Mouse (Mus musculus) lung, embryonic 16.5 days (tissue): Measurements from ENCODE around the gene Casc3. TPM values are rescaled to one million over a fixed set of nuclear protein-coding genes. Genes with fewer than 3 reads are reported as not detected.
"Not testable (repeated sequence)": the region's sequence is repeated elsewhere in the genome, so short reads cannot be mapped to it uniquely, and the experiment has no call there.

Experiments used
- ATAC-seq: fragments of 200-750 bp; cut with Nextera tagmentation; 2 replicates; pipeline ENCODE4 v1.8.0; 2017; ENCODE audit warnings: low read depth, mild to moderate bottlenecking, moderate library complexity
- H3K27ac ChIP-seq: fragments of 300-500 bp; sonication (generic); 2 replicates; pipeline ENCODE4 v1.5.1; 2014; ENCODE audit warnings: mild to moderate bottlenecking, control low read depth, low read length
- H3K27me3 ChIP-seq: fragments of 300-500 bp; sonication (generic); 2 replicates; pipeline ENCODE4 v1.6.1; 2014; ENCODE audit warnings: low read depth, low read length, mixed read lengths; ENCODE audit not compliant: control insufficient read depth, insufficient read depth
- H3K36me3 ChIP-seq: fragments of 300-500 bp; sonication (generic); 2 replicates; pipeline ENCODE4 v1.6.1; 2014; ENCODE audit warnings: low read length; ENCODE audit not compliant: control insufficient read depth, insufficient read depth
- H3K4me1 ChIP-seq: fragments of 300-500 bp; sonication (generic); replicated peaks from 2 replicates; pipeline ENCODE4 v1.6.1; 2014; ENCODE audit warnings: low read length, mixed read lengths; ENCODE audit not compliant: control insufficient read depth, insufficient read depth
- H3K4me2 ChIP-seq: fragments of 300-500 bp; sonication (generic); 2 replicates; pipeline ENCODE4 v1.6.1; 2014; ENCODE audit warnings: low read depth, low read length, control low read depth
- H3K4me3 ChIP-seq: fragments of 300-500 bp; sonication (generic); 2 replicates; pipeline ENCODE4 v1.5.1; 2014; ENCODE audit warnings: mild to moderate bottlenecking, low read length, control low read depth
- H3K9ac ChIP-seq: fragments of 300-500 bp; sonication (generic); 2 replicates; pipeline ENCODE4 v1.6.1; 2014; ENCODE audit warnings: low read length, control low read depth
- H3K9me3 ChIP-seq: fragments of 300-500 bp; sonication (generic); 2 replicates; pipeline ENCODE4 v1.6.1; 2016; ENCODE audit warnings: low read length; ENCODE audit not compliant: control insufficient read depth
- WGBS: fragments of 180-500 bp; shearing (Covaris S2); extraction: QIAGEN DNeasy Blood & Tissue Kit; methylation state at CpG from one replicate; pipeline ENCODE4 v1.1.7; 2014; 5-methylcytosine and 5-hydroxymethylcytosine counted together
- polyA plus RNA-seq: library from polyadenylated mRNA; unstranded; fragments of >200 nt; fragmentation: Nextera tagmentation; extraction: Ambion mirVana; gene quantifications from 2 replicates; pipeline ENCODE4 v1.2.1, GENCODE M21; 2015

The Casc3 gene
- polyA plus RNA-seq, 1 experiment from 2014 or later: 33.2 TPM

GRCm38 (mm10) chr11:98816706-98817239 is 12.1 kb downstream of the Casc3 start:
- WGBS: 96% methylated on average over 1 of the region's 1 CpGs
- no peaks in the 10 kb centered on the region for H3K27me3 ChIP-seq
- no peak overlapping the region for H3K9ac ChIP-seq
- peaks cover 43% of the 10 kb centered on the region for H3K36me3 ChIP-seq
- H3K4me3 ChIP-seq: no peak overlapping the region
- H3K27ac ChIP-seq: no peak overlapping the region
- no peak overlapping the region for H3K4me2 ChIP-seq
- H3K9me3 ChIP-seq: no peaks in the 10 kb centered on the region
- no peaks in the 10 kb centered on the region for H3K4me1 ChIP-seq
- ATAC-seq: no peak

- no peaks in the 10 kb centered on the region for H3K4me1 ChIP-seq
- H3K9me3 ChIP-seq: no peaks in the 10 kb centered on the region
- H3K27ac ChIP-seq: no peak overlapping the region
- no peaks in the 10 kb centered on the region for H3K27me3 ChIP-seq
- WGBS: 90% methylated on average over 5 of the region's 5 CpGs
- H3K9ac ChIP-seq: no peak overlapping the region
- H3K4me2 ChIP-seq: no peak overlapping the region
- H3K4me3 ChIP-seq: no peak overlapping the region
- ATAC-seq: no peak
- peaks cover 58% of the 10 kb centered on the region for H3K36me3 ChIP-seq
Observed at GRCm38 (mm10) chr11:98820968-98821367, 16.3 kb downstream of the Casc3 start.

- H3K27me3 ChIP-seq, ATAC-seq: not testable (repeated sequence)
Observed at GRCm38 (mm10) chr11:98826071-98826470, 21.4 kb downstream of the Casc3 start.

GRCm38 (mm10) chr11:98827877-98828276 is 23.2 kb downstream of the Casc3 start:
- no peak overlapping the region for H3K4me3 ChIP-seq
- no peak overlapping the region for H3K27ac ChIP-seq
- H3K36me3 ChIP-seq: peaks cover 69% of the 10 kb centered on the region
- no peak overlapping the region for H3K4me2 ChIP-seq
- H3K9me3 ChIP-seq: no peaks in the 10 kb centered on the region
- H3K4me1 ChIP-seq: no peaks in the 10 kb centered on the region
- ATAC-seq: no peak
- no peak overlapping the region for H3K9ac ChIP-seq
- H3K27me3 ChIP-seq: no peaks in the 10 kb centered on the region
- WGBS: 91% methylated on average over 2 of the region's 2 CpGs

More at GRCm38 (mm10) chr11:98826071-98826470, 21.4 kb downstream of the Casc3 start:
- not testable (repeated sequence) for H3K4me2 ChIP-seq, H3K27ac ChIP-seq, H3K4me1 ChIP-seq, H3K4me3 ChIP-seq, H3K9ac ChIP-seq, H3K9me3 ChIP-seq
- WGBS: 97% methylated on average over 2 of the region's 2 CpGs
- peaks cover 67% of the 10 kb centered on the region for H3K36me3 ChIP-seq

GRCm38 (mm10) chr11:98829091-98829775 is 24.5 kb downstream of the Casc3 start:
- Histone ChIP-seq H3K27me3 (no peaks in the 10 kb centered on the region), H3K9ac (no peak overlapping the region), H3K27ac (no peak overlapping the region), H3K4me2 (no peak overlapping the region), H3K9me3 (no peaks in the 10 kb centered on the region), H3K4me3 (no peak overlapping the region), H3K36me3 (peaks cover 72% of the 10 kb centered on the region), H3K4me1 (no peaks in the 10 kb centered on the region)
- WGBS: 66% methylated on average over 12 of the region's 12 CpGs
- no peak; the same call in 1 of the 2 replicates for ATAC-seq

GRCm38 (mm10) chr11:98829875-98830274 is 25.2 kb downstream of the Casc3 start:
- ATAC-seq: no peak
- Histone ChIP-seq H3K27ac (no peak overlapping the region), H3K4me1 (no peaks in the 10 kb centered on the region), H3K27me3 (no peaks in the 10 kb centered on the region), H3K9ac (no peak overlapping the region), H3K4me2 (no peak overlapping the region), H3K9me3 (no peaks in the 10 kb centered on the region), H3K4me3 (no peak overlapping the region), H3K36me3 (peaks cover 68% of the 10 kb centered on the region)
- WGBS: 56% methylated on average over 4 of the region's 4 CpGs

GRCm38 (mm10) chr11:98835296-98835695 is 30.6 kb downstream of the Casc3 start:
- H3K27ac ChIP-seq: no peak overlapping the region
- no peak for ATAC-seq
- 45% methylated on average over 5 of the region's 5 CpGs for WGBS

GRCm38 (mm10) chr11:98835725-98836124 is 31.0 kb downstream of the Casc3 start:
- no peak for ATAC-seq
- 39% methylated on average over 3 of the region's 3 CpGs for WGBS
- Histone ChIP-seq H3K4me1 (peaks cover 8% of the 10 kb centered on the region; the same call in 1 of the 2 replicates), H3K27ac (no peak overlapping the region), H3K4me3 (no peak overlapping the region), H3K9ac (no peak overlapping the region), H3K27me3 (peaks cover 8% of the 10 kb centered on the region; the same call in 1 of the 2 replicates), H3K9me3 (no peaks in the 10 kb centered on the region), H3K36me3 (peaks cover 31% of the 10 kb centered on the region), H3K4me2 (no peak overlapping the region)

More at GRCm38 (mm10) chr11:98835296-98835695, 30.6 kb downstream of the Casc3 start:
- H3K4me1 ChIP-seq: peaks cover 8% of the 10 kb centered on the region; the same call in 1 of the 2 replicates
- H3K4me3 ChIP-seq: no peak overlapping the region
- peaks cover 31% of the 10 kb centered on the region for H3K36me3 ChIP-seq
- H3K9me3 ChIP-seq: no peaks in the 10 kb centered on the region
- H3K27me3 ChIP-seq: peaks cover 8% of the 10 kb centered on the region; the same call in 1 of the 2 replicates
- no peak overlapping the region for H3K4me2 ChIP-seq
- no peak overlapping the region for H3K9ac ChIP-seq

- peak overlapping the region; percentile 70 for H3K4me3 ChIP-seq
- no peak overlapping the region for H3K9ac ChIP-seq
- peaks cover 29% of the 10 kb centered on the region for H3K36me3 ChIP-seq
- peaks cover 8% of the 10 kb centered on the region; the same call in 1 of the 2 replicates for H3K4me1 ChIP-seq
- H3K4me2 ChIP-seq: peak overlapping the region; percentile 100
- no peaks in the 10 kb centered on the region for H3K9me3 ChIP-seq
- 30% methylated on average over 7 of the region's 7 CpGs for WGBS
- no peak overlapping the region for H3K27ac ChIP-seq
- ATAC-seq: peak; percentile 15; the same call in 1 of the 2 replicates
- H3K27me3 ChIP-seq: peaks cover 8% of the 10 kb centered on the region; the same call in 1 of the 2 replicates
Observed at GRCm38 (mm10) chr11:98836128-98836527, 31.4 kb downstream of the Casc3 start.
